Mouse (Mus musculus): ENCODE measurements around the gene Plcb2.

Plcb2 gene

GRCm38 (mm10) chr2:118659998-118660452, 68.2 kb downstream of the Plcb2 start:
- in situ Hi-C loops (cut with MseI, MboI), result no loop called here

- in situ Hi-C loops (cut with MseI, MboI), result no loop called here
Measured at GRCm38 (mm10) chr2:118659493-118659892, 68.7 kb downstream of the Plcb2 start.

DNA sequence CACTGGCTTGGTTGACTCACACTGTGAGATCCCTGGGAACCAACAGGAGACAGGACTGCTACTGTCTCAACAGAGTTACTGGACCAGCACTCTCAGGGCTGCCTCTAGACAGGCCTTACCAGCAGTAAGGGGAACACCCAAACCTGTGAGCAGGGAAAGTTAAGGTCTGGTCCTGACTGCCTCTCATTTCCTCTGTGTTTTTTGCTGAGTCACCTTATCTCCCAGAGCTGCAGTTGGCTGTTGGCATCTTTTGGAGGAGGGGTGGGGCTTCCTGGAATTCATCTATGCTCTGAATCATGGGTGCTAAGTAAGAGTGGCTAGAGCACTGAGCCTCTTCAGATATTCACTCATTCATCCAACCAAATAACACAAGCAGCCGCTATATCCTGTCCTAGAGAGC, 69.2 kb downstream of the Plcb2 start:
- in situ Hi-C loops (cut with MseI, MboI), result no loop called here

DNA sequence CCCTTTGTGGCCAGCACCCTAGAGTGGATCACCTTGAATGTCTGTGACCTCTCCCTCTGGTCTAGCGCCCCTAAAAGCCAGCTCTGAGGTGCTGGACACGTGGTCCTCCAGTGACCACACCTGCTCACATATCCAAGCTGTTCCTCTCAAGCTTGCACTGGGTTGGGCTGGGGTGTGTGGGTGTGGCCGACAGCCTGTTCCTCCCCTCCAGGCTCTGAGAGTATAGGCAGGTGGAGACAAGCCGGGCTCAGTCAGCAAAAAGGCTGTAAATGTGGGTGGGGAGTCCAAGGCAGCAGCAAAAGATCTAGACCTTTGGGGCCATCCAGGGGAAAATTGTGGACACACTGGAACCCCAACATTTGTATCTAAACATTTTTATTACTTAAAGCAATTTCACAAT, 69.8 kb downstream of the Plcb2 start:
- in situ Hi-C loops (cut with MseI, MboI), result no loop called here

Data from mouse trophoblast stem cell (cell line).